Mouse (Mus musculus) thymus, adult 2 months (tissue): ENCODE results near the gene D1Ertd622e. TPM values are rescaled to one million over a fixed set of nuclear protein-coding genes. Genes with fewer than 3 reads are reported as not detected.

Source experiments
- DNase-seq: peaks from one replicate; pipeline ENCODE4 v3.0.0; 2021
- H3K27ac ChIP-seq: fragments of 200-500 bp; 2 replicates; pipeline ENCODE4 v1.5.1; 2012; ENCODE audit warnings: low read length, control low read depth; ENCODE audit not compliant: control insufficient read depth, insufficient read depth
- H3K27me3 ChIP-seq: fragments of 200-500 bp; 2 replicates; pipeline ENCODE4 v1.6.1; 2012; ENCODE audit warnings: mild to moderate bottlenecking, low read length, moderate library complexity, mixed read lengths; ENCODE audit not compliant: control insufficient read depth, insufficient read depth
- H3K36me3 ChIP-seq: fragments of 200-500 bp; 2 replicates; pipeline ENCODE4 v1.6.1; 2012; ENCODE audit warnings: mild to moderate bottlenecking, low read length, moderate library complexity; ENCODE audit not compliant: control insufficient read depth, insufficient read depth
- H3K4me1 ChIP-seq: fragments of 200-500 bp; replicated peaks from 2 replicates; pipeline ENCODE4 v1.6.1; 2012; ENCODE audit warnings: low read length; ENCODE audit not compliant: control insufficient read depth, insufficient read depth
- H3K4me3 ChIP-seq: fragments of 200-500 bp; 2 replicates; pipeline ENCODE4 v1.5.1; 2012; ENCODE audit warnings: mild to moderate bottlenecking, low read length, control low read depth, moderate library complexity; ENCODE audit not compliant: control insufficient read depth, insufficient read depth
- CTCF ChIP-seq: fragments of 200-500 bp; IDR thresholded peaks from 2 replicates; pipeline ENCODE4 v1.5.1; 2012; ENCODE audit warnings: mild to moderate bottlenecking, control low read depth, low read length, moderate library complexity, borderline replicate concordance; ENCODE audit not compliant: control insufficient read depth, poor library complexity, insufficient read depth; ENCODE audit errors: extremely low read depth
- POLR2A ChIP-seq: fragments of 200-500 bp; IDR thresholded peaks from 2 replicates; pipeline ENCODE4 v1.6.1; 2012; ENCODE audit warnings: mild to moderate bottlenecking, low read length, control low read depth, moderate library complexity; ENCODE audit not compliant: control insufficient read depth, poor library complexity, insufficient read depth; ENCODE audit errors: extremely low read depth
- WGBS: fragments of 180-500 bp; shearing (Covaris S2); methylation state at CpG from one replicate; pipeline ENCODE4 v1.1.7; 2018; 5-methylcytosine and 5-hydroxymethylcytosine counted together
- polyA plus RNA-seq: library from polyadenylated mRNA; depleted of rRNA; stranded (reverse); fragments of >200 nt; gene quantifications from 2 replicates; pipeline ENCODE4 v1.2.3, GENCODE M21; 2012

The D1Ertd622e gene
- polyA plus RNA-seq, 1 experiment: 31.2 TPM

- peak overlapping the region; percentile 90 for H3K4me3 ChIP-seq
- H3K4me1 ChIP-seq: peaks cover 9% of the 10 kb centered on the region
- WGBS: under 1% methylated on average over 93 of the region's 93 CpGs
- TF ChIP-seq POLR2A: no peak
- peak; percentile 21; the same call in 1 of the 2 replicates for TF ChIP-seq CTCF
- DNase-seq: peak; percentile 54
- H3K27ac ChIP-seq: no peak overlapping the region
- H3K36me3 ChIP-seq: no peaks in the 10 kb centered on the region
- H3K27me3 ChIP-seq: no peaks in the 10 kb centered on the region
Measured at GRCm38 (mm10) chr1:97660687-97661405, 1.0 kb downstream of the D1Ertd622e start.

- WGBS: 6% methylated on average over 7 of the region's 7 CpGs
- H3K36me3 ChIP-seq: no peaks in the 10 kb centered on the region
- H3K4me1 ChIP-seq: peaks cover 9% of the 10 kb centered on the region
- DNase-seq: no peak
- H3K4me3 ChIP-seq: no peak overlapping the region
- no peak for TF ChIP-seq CTCF
- TF ChIP-seq POLR2A: no peak
- H3K27me3 ChIP-seq: no peaks in the 10 kb centered on the region
- H3K27ac ChIP-seq: no peak overlapping the region; the same call in 1 of the 2 replicates
Measured at GRCm38 (mm10) chr1:97659405-97659804, 2.5 kb downstream of the D1Ertd622e start.

DNA sequence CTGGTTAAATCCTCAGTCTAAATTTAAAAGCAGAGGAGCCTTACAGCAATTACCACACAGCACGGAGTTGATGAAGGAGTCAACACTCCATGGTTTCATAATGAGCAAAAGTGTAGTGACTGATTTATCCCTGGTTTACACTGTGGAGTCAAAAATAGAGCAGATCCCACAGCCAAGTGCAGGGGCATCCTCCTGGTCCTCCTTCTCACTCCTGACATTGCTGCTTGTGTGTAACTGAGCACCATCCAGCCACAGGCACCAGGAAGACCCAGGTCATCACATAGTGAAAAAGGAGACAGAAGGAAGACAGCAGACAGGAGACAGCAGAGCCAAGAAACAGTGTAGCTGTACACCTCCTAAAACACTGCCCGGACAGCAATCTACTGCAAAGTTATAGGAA, 4.1 kb downstream of the D1Ertd622e start:
- no peak for TF ChIP-seq POLR2A
- no peak for TF ChIP-seq CTCF
- H3K27ac ChIP-seq: no peak overlapping the region
- DNase-seq: no peak
- no peaks in the 10 kb centered on the region for H3K27me3 ChIP-seq
- peaks cover 9% of the 10 kb centered on the region for H3K4me1 ChIP-seq
- H3K4me3 ChIP-seq: no peak overlapping the region
- 92% methylated on average over 2 of the region's 2 CpGs for whole genome bisulfite sequencing
- H3K36me3 ChIP-seq: no peaks in the 10 kb centered on the region

DNA sequence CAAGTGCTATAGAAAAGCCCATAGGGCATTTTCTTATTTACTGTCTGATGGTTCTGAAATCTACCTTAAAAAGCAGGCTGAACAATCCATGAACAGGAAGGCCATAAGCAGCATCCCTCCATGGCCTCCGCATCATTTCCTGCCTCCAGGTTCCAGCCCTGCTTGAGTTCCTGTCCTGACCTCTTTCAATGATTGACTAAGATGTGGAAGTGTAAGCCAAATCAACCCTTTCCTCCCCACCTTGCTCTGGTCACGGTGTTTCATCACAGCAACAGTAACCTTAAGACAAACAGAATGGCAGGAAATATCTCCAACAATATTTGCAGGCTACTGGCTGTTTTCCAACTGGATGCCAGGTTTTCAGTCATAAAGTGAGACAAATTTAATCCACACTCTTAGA, 4.7 kb downstream of the D1Ertd622e start:
- no peak for DNase-seq
- peaks cover 7% of the 10 kb centered on the region for H3K4me1 ChIP-seq
- no peak for TF ChIP-seq POLR2A
- TF ChIP-seq CTCF: no peak
- H3K27me3 ChIP-seq: no peaks in the 10 kb centered on the region
- H3K27ac ChIP-seq: no peak overlapping the region
- WGBS: 85% methylated on average over 2 of the region's 2 CpGs
- no peaks in the 10 kb centered on the region for H3K36me3 ChIP-seq
- H3K4me3 ChIP-seq: no peak overlapping the region

- no peak overlapping the region for H3K27ac ChIP-seq
- DNase-seq: no peak
- H3K4me3 ChIP-seq: no peak overlapping the region
- peaks cover 18% of the 10 kb centered on the region for H3K4me1 ChIP-seq
- WGBS: 96% methylated on average over 6 of the region's 6 CpGs
- no peaks in the 10 kb centered on the region for H3K36me3 ChIP-seq
- no peaks in the 10 kb centered on the region for H3K27me3 ChIP-seq
- TF ChIP-seq POLR2A: no peak
- no peak for TF ChIP-seq CTCF
Measured at GRCm38 (mm10) chr1:97654397-97654975, 7.4 kb downstream of the D1Ertd622e start.

- 75% methylated on average over 3 of the region's 3 CpGs for WGBS
- TF ChIP-seq POLR2A (no peak), CTCF (no peak)
- no peak for DNase-seq
- H3K36me3 ChIP-seq: peaks cover 6% of the 10 kb centered on the region; the same call in 1 of the 2 replicates
- H3K27me3 ChIP-seq: no peaks in the 10 kb centered on the region
- H3K27ac ChIP-seq: no peak overlapping the region
- no peak overlapping the region for H3K4me3 ChIP-seq
- H3K4me1 ChIP-seq: peaks cover 28% of the 10 kb centered on the region
Measured at GRCm38 (mm10) chr1:97650553-97651123, 11.2 kb downstream of the D1Ertd622e start.

- DNase-seq: no peak
- Histone ChIP-seq H3K4me1 (peaks cover 28% of the 10 kb centered on the region), H3K4me3 (no peak overlapping the region), H3K36me3 (peaks cover 9% of the 10 kb centered on the region), H3K27me3 (no peaks in the 10 kb centered on the region), H3K27ac (no peak overlapping the region; the same call in 1 of the 2 replicates)
- 18% methylated on average over 6 of the region's 6 CpGs for WGBS
- TF ChIP-seq POLR2A (no peak), CTCF (no peak)
Measured at GRCm38 (mm10) chr1:97650072-97650471, 11.8 kb downstream of the D1Ertd622e start.
